Mouse (Mus musculus) hindbrain, embryonic 15.5 days (tissue): ENCODE data around the gene Dglucy. TPM values are rescaled to one million over a fixed set of nuclear protein-coding genes. Genes with fewer than 3 reads are reported as not detected.

Source experiments
- ATAC-seq: fragments of 200-750 bp; cut with Nextera tagmentation; 2 replicates; pipeline ENCODE4 v1.8.0; 2017; ENCODE audit warnings: low read depth, moderate number of reproducible peaks, moderate TSS enrichment; ENCODE audit not compliant: low FRiP score
- H3K27ac ChIP-seq: fragments of 300-500 bp; sonication (generic); replicated peaks from 2 replicates; pipeline ENCODE4 v1.5.1; 2015; ENCODE audit warnings: mild to moderate bottlenecking, inconsistent platforms
- H3K27me3 ChIP-seq: fragments of 300-500 bp; sonication (generic); 2 replicates; pipeline ENCODE4 v1.6.1; 2015; ENCODE audit warnings: control low read depth, inconsistent platforms
- H3K36me3 ChIP-seq: fragments of 300-500 bp; sonication (generic); 2 replicates; pipeline ENCODE4 v1.6.1; 2015; ENCODE audit warnings: control low read depth, inconsistent platforms
- H3K4me1 ChIP-seq: fragments of 300-500 bp; sonication (generic); replicated peaks from 2 replicates; pipeline ENCODE4 v1.6.1; 2015; ENCODE audit warnings: control low read depth, inconsistent platforms
- H3K4me2 ChIP-seq: fragments of 300-500 bp; sonication (generic); 2 replicates; pipeline ENCODE4 v1.6.1; 2015; ENCODE audit warnings: moderate library complexity, mild to moderate bottlenecking, inconsistent platforms
- H3K4me3 ChIP-seq: fragments of 300-500 bp; sonication (generic); 2 replicates; pipeline ENCODE4 v1.5.1; 2015; ENCODE audit warnings: mild to moderate bottlenecking, inconsistent platforms
- H3K9ac ChIP-seq: fragments of 300-500 bp; sonication (generic); 2 replicates; pipeline ENCODE4 v1.6.1; 2015; ENCODE audit warnings: inconsistent platforms
- H3K9me3 ChIP-seq: fragments of 300-500 bp; sonication (generic); 2 replicates; pipeline ENCODE4 v1.6.1; 2016; ENCODE audit warnings: control low read depth, inconsistent platforms
- WGBS: fragments of 180-500 bp; shearing (Covaris S2); methylation state at CpG from one replicate; pipeline ENCODE4 v1.1.7; 2015; 5-methylcytosine and 5-hydroxymethylcytosine counted together
- polyA plus RNA-seq: library from polyadenylated mRNA; unstranded; fragments of >200 nt; fragmentation: Nextera tagmentation; extraction: Ambion mirVana; gene quantifications from 2 replicates; pipeline ENCODE4 v1.2.1, GENCODE M21; 2015

Dglucy gene
- polyA plus RNA-seq, 1 experiment from 2014 or later, result 3.5 TPM

- no peak for ATAC-seq
- Histone ChIP-seq H3K4me3 (no peak overlapping the region), H3K36me3 (no peaks in the 10 kb centered on the region), H3K4me1 (no peaks in the 10 kb centered on the region), H3K4me2 (no peak overlapping the region), H3K27me3 (no peaks in the 10 kb centered on the region), H3K9ac (no peak overlapping the region), H3K9me3 (no peaks in the 10 kb centered on the region), H3K27ac (no peak overlapping the region)
- 93% methylated on average over 6 of the region's 6 CpGs for WGBS
Measured at GRCm38 (mm10) chr12:100871234-100871633, 92.4 kb downstream of the Dglucy start.

- H3K27ac ChIP-seq, result no peak overlapping the region
- no peaks in the 10 kb centered on the region for H3K27me3 ChIP-seq
- no peaks in the 10 kb centered on the region for H3K36me3 ChIP-seq
- H3K4me1 ChIP-seq, result no peaks in the 10 kb centered on the region
- ATAC-seq, result no peak
- no peak overlapping the region for H3K4me2 ChIP-seq
- H3K4me3 ChIP-seq, result no peak overlapping the region
- no peaks in the 10 kb centered on the region for H3K9me3 ChIP-seq
- no peak overlapping the region for H3K9ac ChIP-seq
- 81% methylated on average over 2 of the region's 2 CpGs for WGBS
Measured at GRCm38 (mm10) chr12:100871841-100872240, 93.0 kb downstream of the Dglucy start.

- 78% methylated on average over 3 of the region's 3 CpGs for WGBS
- Histone ChIP-seq H3K36me3 (no peaks in the 10 kb centered on the region), H3K27me3 (no peaks in the 10 kb centered on the region), H3K4me2 (no peak overlapping the region), H3K4me1 (no peaks in the 10 kb centered on the region), H3K27ac (no peak overlapping the region), H3K4me3 (no peak overlapping the region), H3K9me3 (no peaks in the 10 kb centered on the region), H3K9ac (no peak overlapping the region)
- ATAC-seq, result no peak
Measured at GRCm38 (mm10) chr12:100873612-100874011, 94.8 kb downstream of the Dglucy start.

- Histone ChIP-seq H3K27ac (no peak overlapping the region), H3K9ac (no peak overlapping the region), H3K9me3 (no peaks in the 10 kb centered on the region), H3K4me2 (no peak overlapping the region), H3K27me3 (no peaks in the 10 kb centered on the region), H3K36me3 (no peaks in the 10 kb centered on the region), H3K4me3 (no peak overlapping the region), H3K4me1 (no peaks in the 10 kb centered on the region)
- no peak for ATAC-seq
- 72% methylated on average over 3 of the region's 3 CpGs for WGBS
Measured at GRCm38 (mm10) chr12:100875553-100875952, 96.7 kb downstream of the Dglucy start.

- Histone ChIP-seq H3K4me1 (no peaks in the 10 kb centered on the region), H3K36me3 (no peaks in the 10 kb centered on the region), H3K9ac (no peak overlapping the region), H3K4me2 (no peak overlapping the region), H3K27me3 (no peaks in the 10 kb centered on the region), H3K27ac (no peak overlapping the region), H3K4me3 (no peak overlapping the region), H3K9me3 (no peaks in the 10 kb centered on the region)
- ATAC-seq, result no peak
- 75% methylated on average over 6 of the region's 6 CpGs for WGBS
Measured at GRCm38 (mm10) chr12:100875960-100876359, 97.1 kb downstream of the Dglucy start.

GRCm38 (mm10) chr12:100877936-100878335 is 99.1 kb downstream of the Dglucy start:
- 0 out of 2 replicates have a peak, but pooled peaks have one; percentile 11 for ATAC-seq
- 83% methylated on average over 6 of the region's 6 CpGs for WGBS

GRCm38 (mm10) chr12:100878556-100878955 is 99.7 kb downstream of the Dglucy start:
- Histone ChIP-seq H3K9ac (no peak overlapping the region), H3K9me3 (no peaks in the 10 kb centered on the region), H3K4me2 (no peak overlapping the region), H3K27ac (no peak overlapping the region), H3K4me3 (no peak overlapping the region), H3K27me3 (no peaks in the 10 kb centered on the region), H3K4me1 (no peaks in the 10 kb centered on the region), H3K36me3 (no peaks in the 10 kb centered on the region)
- ATAC-seq, result no peak
- WGBS, result 87% methylated on average over 16 of the region's 16 CpGs

More at GRCm38 (mm10) chr12:100877936-100878335, 99.1 kb downstream of the Dglucy start:
- no peak overlapping the region for H3K9ac ChIP-seq
- no peak overlapping the region for H3K4me3 ChIP-seq
- no peaks in the 10 kb centered on the region for H3K36me3 ChIP-seq
- H3K4me1 ChIP-seq, result no peaks in the 10 kb centered on the region
- H3K9me3 ChIP-seq, result no peaks in the 10 kb centered on the region
- no peaks in the 10 kb centered on the region for H3K27me3 ChIP-seq
- H3K4me2 ChIP-seq, result no peak overlapping the region
- no peak overlapping the region for H3K27ac ChIP-seq

- H3K4me1 ChIP-seq, result peaks cover 6% of the 10 kb centered on the region; the same call in 1 of the 2 replicates
- no peaks in the 10 kb centered on the region for H3K27me3 ChIP-seq
- H3K9me3 ChIP-seq, result no peaks in the 10 kb centered on the region
- no peaks in the 10 kb centered on the region for H3K36me3 ChIP-seq
- WGBS, result 87% methylated on average over 7 of the region's 7 CpGs
- H3K4me3 ChIP-seq, result no peak overlapping the region
- H3K4me2 ChIP-seq, result no peak overlapping the region
- no peak for ATAC-seq
- H3K27ac ChIP-seq, result no peak overlapping the region
- no peak overlapping the region for H3K9ac ChIP-seq
Measured at GRCm38 (mm10) chr12:100883168-100883567, 104.3 kb downstream of the Dglucy start.

- H3K27ac ChIP-seq, result no peak overlapping the region
- no peaks in the 10 kb centered on the region for H3K27me3 ChIP-seq
- no peak overlapping the region for H3K4me2 ChIP-seq
- peaks cover 11% of the 10 kb centered on the region; the same call in 1 of the 2 replicates for H3K4me1 ChIP-seq
- ATAC-seq, result no peak
- WGBS, result 93% methylated on average over 3 of the region's 3 CpGs
- H3K36me3 ChIP-seq, result no peaks in the 10 kb centered on the region
- H3K9ac ChIP-seq, result no peak overlapping the region
- no peak overlapping the region for H3K4me3 ChIP-seq
- H3K9me3 ChIP-seq, result no peaks in the 10 kb centered on the region
Measured at GRCm38 (mm10) chr12:100885585-100885984, 106.7 kb downstream of the Dglucy start.

- ATAC-seq, result no peak
- WGBS, result 89% methylated on average over 4 of the region's 4 CpGs
- Histone ChIP-seq H3K27ac (no peak overlapping the region), H3K9me3 (no peaks in the 10 kb centered on the region), H3K4me1 (peaks cover 11% of the 10 kb centered on the region; the same call in 1 of the 2 replicates), H3K4me3 (no peak overlapping the region), H3K9ac (no peak overlapping the region), H3K27me3 (no peaks in the 10 kb centered on the region), H3K36me3 (no peaks in the 10 kb centered on the region), H3K4me2 (no peak overlapping the region)
Measured at GRCm38 (mm10) chr12:100886877-100887276, 108.0 kb downstream of the Dglucy start.

GRCm38 (mm10) chr12:100887801-100888258 is 109.0 kb downstream of the Dglucy start:
- Histone ChIP-seq H3K27ac (no peak overlapping the region), H3K4me2 (peak overlapping the region; percentile 32; the same call in 1 of the 2 replicates), H3K36me3 (no peaks in the 10 kb centered on the region), H3K4me1 (peaks cover 11% of the 10 kb centered on the region; the same call in 1 of the 2 replicates), H3K27me3 (no peaks in the 10 kb centered on the region), H3K4me3 (no peak overlapping the region), H3K9me3 (no peaks in the 10 kb centered on the region), H3K9ac (no peak overlapping the region)
- no peak; the same call in 1 of the 2 replicates for ATAC-seq
- 29% methylated on average over 12 of the region's 12 CpGs for WGBS

- Histone ChIP-seq H3K4me1 (peaks cover 14% of the 10 kb centered on the region), H3K9ac (no peak overlapping the region), H3K4me2 (no peak overlapping the region), H3K9me3 (no peaks in the 10 kb centered on the region), H3K27ac (no peak overlapping the region), H3K36me3 (no peaks in the 10 kb centered on the region), H3K27me3 (no peaks in the 10 kb centered on the region), H3K4me3 (no peak overlapping the region)
- ATAC-seq, result no peak
- WGBS, result 94% methylated on average over 3 of the region's 3 CpGs
Measured at GRCm38 (mm10) chr12:100890548-100890947, 111.7 kb downstream of the Dglucy start.

- H3K9ac ChIP-seq, result no peak overlapping the region
- 0 out of 2 replicates have a peak, but pooled peaks have one; percentile 24 for ATAC-seq
- peaks cover 34% of the 10 kb centered on the region for H3K4me1 ChIP-seq
- H3K4me3 ChIP-seq, result no peak overlapping the region
- H3K4me2 ChIP-seq, result no peak overlapping the region
- no peaks in the 10 kb centered on the region for H3K9me3 ChIP-seq
- WGBS, result 2% methylated on average over 2 of the region's 2 CpGs
- H3K27me3 ChIP-seq, result peaks cover 24% of the 10 kb centered on the region
- no peaks in the 10 kb centered on the region for H3K36me3 ChIP-seq
- H3K27ac ChIP-seq, result no peak overlapping the region
Measured at GRCm38 (mm10) chr12:100895504-100895903, 116.6 kb downstream of the Dglucy start.
